Mouse (Mus musculus) liver, embryonic 16.5 days (tissue): ENCODE measurements around the gene Chad. TPM values are rescaled to one million over a fixed set of nuclear protein-coding genes. Genes with fewer than 3 reads are reported as not detected.

Source experiments
- ATAC-seq: fragments of 200-750 bp; cut with Nextera tagmentation; 2 replicates; pipeline ENCODE4 v1.8.0; 2017; ENCODE audit warnings: low read depth, mild to moderate bottlenecking, moderate number of reproducible peaks, moderate library complexity
- H3K27ac ChIP-seq: fragments of 300-500 bp; sonication (generic); 2 replicates; pipeline ENCODE4 v1.5.1; 2014; ENCODE audit warnings: mild to moderate bottlenecking, low read length
- H3K27me3 ChIP-seq: fragments of 300-500 bp; sonication (generic); 2 replicates; pipeline ENCODE4 v1.6.1; 2014; ENCODE audit warnings: low read depth, low read length, mixed read lengths; ENCODE audit not compliant: control insufficient read depth, insufficient read depth
- H3K36me3 ChIP-seq: fragments of 300-500 bp; sonication (generic); 2 replicates; pipeline ENCODE4 v1.6.1; 2014; ENCODE audit warnings: mild to moderate bottlenecking; ENCODE audit not compliant: control insufficient read depth, insufficient read depth
- H3K4me1 ChIP-seq: fragments of 300-500 bp; sonication (generic); 2 replicates; pipeline ENCODE4 v1.6.1; 2014; ENCODE audit warnings: low read depth, low read length, mixed read lengths; ENCODE audit not compliant: control insufficient read depth
- H3K4me2 ChIP-seq: fragments of 300-500 bp; sonication (generic); 2 replicates; pipeline ENCODE4 v1.6.1; 2014; ENCODE audit warnings: low read depth, low read length, mixed read lengths
- H3K4me3 ChIP-seq: fragments of 300-500 bp; sonication (generic); 2 replicates; pipeline ENCODE4 v1.5.1; 2014; ENCODE audit warnings: low read depth, mild to moderate bottlenecking, low read length
- H3K9ac ChIP-seq: fragments of 300-500 bp; sonication (generic); 2 replicates; pipeline ENCODE4 v1.6.1; 2014; ENCODE audit warnings: low read depth, low read length
- H3K9me3 ChIP-seq: fragments of 300-500 bp; sonication (generic); replicated peaks from 2 replicates; pipeline ENCODE4 v1.6.1; 2016; ENCODE audit warnings: low read length; ENCODE audit not compliant: control insufficient read depth
- WGBS: fragments of 180-500 bp; shearing (Covaris S2); extraction: QIAGEN DNeasy Blood & Tissue Kit; methylation state at CpG from one replicate; pipeline ENCODE4 v1.1.7; 2014; ENCODE audit not compliant: insufficient replicate concordance; 5-methylcytosine and 5-hydroxymethylcytosine counted together
- polyA plus RNA-seq: library from polyadenylated mRNA; unstranded; fragments of >200 nt; fragmentation: Nextera tagmentation; extraction: Ambion mirVana; gene quantifications from 2 replicates; pipeline ENCODE4 v1.2.1, GENCODE M21; 2015

Chad gene
- 0.05 and 0.08 TPM in 2 replicates for polyA plus RNA-seq

- H3K4me3 ChIP-seq = no peak within 1 kb of the TSS
- no peak within 1 kb of the TSS for H3K9ac ChIP-seq
- no peaks in the 10 kb centered on the region for H3K9me3 ChIP-seq
- peak within 1 kb of the TSS; percentile 46 for H3K4me2 ChIP-seq
- 3% methylated on average over 35 of the region's 35 CpGs for WGBS
- no peak within 1 kb of the TSS for H3K27ac ChIP-seq
- H3K27me3 ChIP-seq = peaks cover 14% of the 10 kb centered on the region
- no peaks in the 10 kb centered on the region for H3K36me3 ChIP-seq
- H3K4me1 ChIP-seq = peaks cover 6% of the 10 kb centered on the region
- ATAC-seq = no peak; the same call in 1 of the 2 replicates
These were observed at the start of gene Chad for GRCm38 (mm10) chr11:94564437-94565150. Chad (plus strand) TSS chr11:94565047.

- peak; percentile 35; the same call in 1 of the 2 replicates for ATAC-seq
- WGBS = 2% methylated on average over 42 of the region's 42 CpGs
These were observed 43.5 kb upstream of the Chad start, which contains the start of gene Mycbpap for GRCm38 (mm10) chr11:94521219-94521843. Mycbpap (minus strand) TSS chr11:94521742.

DNA sequence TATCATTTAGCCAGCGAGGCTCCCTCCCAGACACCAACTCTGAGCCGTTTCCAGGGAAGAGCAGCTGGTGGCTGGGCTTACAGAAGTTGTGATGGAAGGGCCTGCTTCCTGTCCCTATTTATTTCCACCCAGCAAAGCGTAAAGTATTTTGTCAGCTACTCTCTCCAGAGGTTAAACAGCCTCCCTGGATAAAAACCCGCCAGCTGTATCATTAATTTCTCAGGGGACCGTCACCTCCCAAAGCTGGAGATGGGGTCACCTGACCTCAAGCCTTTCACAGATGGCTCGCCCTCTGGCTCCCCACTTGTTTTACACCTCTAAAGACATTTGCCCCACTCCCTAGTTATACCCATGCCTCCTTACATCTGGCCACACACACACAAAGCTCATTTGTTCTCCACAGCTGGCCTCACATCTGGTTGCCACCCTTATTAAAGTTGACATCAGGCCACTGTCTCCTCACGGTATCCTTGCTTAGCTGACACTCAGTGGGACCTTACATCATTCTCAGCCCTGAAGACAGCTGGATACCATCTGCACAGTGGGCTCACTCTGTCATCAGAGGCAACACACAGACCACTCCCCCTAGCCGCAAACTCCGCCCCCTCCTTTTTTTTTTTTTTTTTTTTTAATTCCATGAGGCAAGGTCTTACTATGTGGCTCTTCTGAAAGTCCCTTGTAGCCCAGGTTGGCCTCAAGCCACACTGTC, 38.5 kb upstream of the Chad start:
- Histone ChIP-seq H3K4me2 (no peak overlapping the region), H3K9ac (no peak overlapping the region), H3K4me1 (no peaks in the 10 kb centered on the region), H3K4me3 (no peak overlapping the region), H3K27me3 (no peaks in the 10 kb centered on the region), H3K36me3 (no peaks in the 10 kb centered on the region), H3K27ac (no peak overlapping the region), H3K9me3 (no peaks in the 10 kb centered on the region)
- 52% methylated on average over 9 of the region's 9 CpGs for WGBS
- no peak for ATAC-seq

More at GRCm38 (mm10) chr11:94521219-94521843, 43.5 kb upstream of the Chad start, which contains the start of gene Mycbpap:
- H3K4me3 ChIP-seq = peak within 1 kb of the TSS; percentile 56
- no peaks in the 10 kb centered on the region for H3K36me3 ChIP-seq
- H3K4me2 ChIP-seq = peak within 1 kb of the TSS; percentile 76
- no peaks in the 10 kb centered on the region for H3K27me3 ChIP-seq
- no peak within 1 kb of the TSS for H3K9ac ChIP-seq
- H3K27ac ChIP-seq = no peak within 1 kb of the TSS
- no peaks in the 10 kb centered on the region; the same call in 1 of the 2 replicates for H3K4me1 ChIP-seq
- no peaks in the 10 kb centered on the region for H3K9me3 ChIP-seq

DNA sequence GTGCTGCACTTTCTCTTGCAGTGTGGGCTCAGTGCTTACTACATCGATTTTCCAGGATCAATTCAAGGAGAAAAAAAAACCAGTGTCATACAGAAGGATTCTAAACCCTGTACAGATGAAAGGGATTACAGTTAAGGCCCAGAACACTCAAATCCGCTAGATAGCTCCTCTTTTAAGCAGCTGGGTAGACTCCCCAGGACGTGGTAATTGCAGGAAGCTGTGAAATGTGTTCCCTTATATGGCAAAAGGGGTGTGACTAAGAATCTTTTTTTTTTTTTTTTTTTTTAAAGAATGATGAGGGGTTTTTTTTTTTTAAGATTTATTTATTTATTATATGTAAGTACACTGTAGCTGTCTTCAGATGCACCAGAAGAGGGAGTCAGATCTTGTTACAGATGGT, 36.0 kb upstream of the Chad start:
- Histone ChIP-seq H3K27ac (no peak overlapping the region), H3K9ac (no peak overlapping the region), H3K9me3 (no peaks in the 10 kb centered on the region), H3K4me1 (no peaks in the 10 kb centered on the region), H3K4me3 (no peak overlapping the region), H3K36me3 (no peaks in the 10 kb centered on the region), H3K27me3 (no peaks in the 10 kb centered on the region), H3K4me2 (no peak overlapping the region)
- 34% methylated on average over 3 of the region's 3 CpGs for WGBS
- ATAC-seq = no peak

- no peak overlapping the region for H3K27ac ChIP-seq
- H3K4me1 ChIP-seq = no peaks in the 10 kb centered on the region
- H3K4me2 ChIP-seq = no peak overlapping the region
- WGBS = 57% methylated on average over 8 of the region's 8 CpGs
- H3K36me3 ChIP-seq = no peaks in the 10 kb centered on the region
- H3K27me3 ChIP-seq = no peaks in the 10 kb centered on the region
- no peak overlapping the region for H3K9ac ChIP-seq
- no peak overlapping the region for H3K4me3 ChIP-seq
- ATAC-seq = no peak
- no peaks in the 10 kb centered on the region for H3K9me3 ChIP-seq
These were observed 31.7 kb upstream of the Chad start for GRCm38 (mm10) chr11:94533171-94533570.

DNA sequence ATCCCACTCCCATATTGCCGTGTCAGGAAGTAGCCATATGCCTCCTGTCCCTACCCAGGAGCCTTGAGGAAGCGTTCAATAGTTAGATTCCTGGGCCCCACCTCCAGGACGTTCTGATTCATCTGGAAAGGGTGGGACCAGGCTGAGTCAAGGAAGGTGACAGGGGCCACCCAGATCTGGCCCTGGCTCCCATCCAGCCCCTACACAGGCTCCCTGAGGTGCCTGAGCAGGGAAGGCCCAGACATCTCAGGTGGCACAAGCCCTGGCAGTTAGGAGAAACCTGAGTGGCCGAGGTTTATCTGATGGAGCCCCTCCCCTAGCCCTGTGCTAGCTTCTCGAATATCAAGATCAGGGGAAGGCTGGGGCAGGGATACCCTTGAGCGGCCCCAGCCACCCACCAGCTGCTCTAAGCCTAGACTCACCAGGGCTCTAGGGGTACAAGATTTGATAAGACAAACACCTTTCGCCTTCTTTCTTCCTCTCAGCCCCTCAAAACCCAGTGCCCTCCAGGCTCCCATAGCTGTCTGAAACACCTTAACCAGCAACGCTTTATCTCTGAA, 26.0 kb upstream of the Chad start:
- no peak overlapping the region for H3K27ac ChIP-seq
- H3K27me3 ChIP-seq = no peaks in the 10 kb centered on the region
- no peaks in the 10 kb centered on the region for H3K9me3 ChIP-seq
- H3K4me2 ChIP-seq = no peak overlapping the region
- no peaks in the 10 kb centered on the region for H3K36me3 ChIP-seq
- no peak overlapping the region for H3K9ac ChIP-seq
- ATAC-seq = no peak
- H3K4me1 ChIP-seq = no peaks in the 10 kb centered on the region
- no peak overlapping the region for H3K4me3 ChIP-seq
- WGBS = 56% methylated on average over 8 of the region's 8 CpGs

DNA sequence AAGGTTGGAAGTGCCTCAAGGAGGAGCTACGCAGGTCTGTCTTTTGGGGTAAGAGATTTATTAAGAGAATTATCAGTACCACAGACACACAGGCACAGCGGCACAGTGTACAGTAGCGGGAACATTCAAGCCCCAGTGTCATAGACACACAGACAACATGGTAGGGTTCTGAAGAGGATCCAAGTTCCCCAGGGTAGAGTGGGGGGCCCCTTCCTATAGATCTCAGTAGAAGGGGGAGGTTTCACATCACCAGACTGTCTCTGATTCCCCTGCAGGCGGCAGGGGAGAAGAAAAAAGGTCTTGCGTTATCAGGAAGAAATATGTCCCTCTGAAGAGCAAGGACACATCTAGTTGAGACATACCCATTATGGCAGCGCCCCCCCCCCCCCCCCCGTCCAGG, 25.1 kb upstream of the Chad start:
- H3K4me2 ChIP-seq = no peak overlapping the region
- ATAC-seq = no peak
- 64% methylated on average over 7 of the region's 7 CpGs for WGBS
- H3K9ac ChIP-seq = no peak overlapping the region
- H3K4me1 ChIP-seq = no peaks in the 10 kb centered on the region
- no peaks in the 10 kb centered on the region for H3K36me3 ChIP-seq
- no peak overlapping the region for H3K4me3 ChIP-seq
- no peaks in the 10 kb centered on the region for H3K27me3 ChIP-seq
- no peak overlapping the region for H3K27ac ChIP-seq
- no peaks in the 10 kb centered on the region for H3K9me3 ChIP-seq

- no peak overlapping the region for H3K27ac ChIP-seq
- no peak for ATAC-seq
- no peaks in the 10 kb centered on the region for H3K9me3 ChIP-seq
- 66% methylated on average over 4 of the region's 4 CpGs for WGBS
- no peaks in the 10 kb centered on the region for H3K36me3 ChIP-seq
- H3K9ac ChIP-seq = no peak overlapping the region
- H3K4me1 ChIP-seq = no peaks in the 10 kb centered on the region
- H3K27me3 ChIP-seq = no peaks in the 10 kb centered on the region
- H3K4me2 ChIP-seq = no peak overlapping the region
- H3K4me3 ChIP-seq = no peak overlapping the region
These were observed 22.4 kb upstream of the Chad start for GRCm38 (mm10) chr11:94542400-94542799.
